Mouse (Mus musculus) small intestine, adult 2 months (tissue): Measurements from ENCODE around the gene Magi1. TPM values are rescaled to one million over a fixed set of nuclear protein-coding genes. Genes with fewer than 3 reads are reported as not detected.

ENCODE experiments used
- H3K27ac ChIP-seq: fragments of 200-500 bp; 2 replicates; pipeline ENCODE4 v1.5.1; 2012; ENCODE audit warnings: low read depth, low read length, control low read depth, inconsistent platforms; ENCODE audit not compliant: insufficient read depth
- H3K27me3 ChIP-seq: fragments of 200-500 bp; 2 replicates; pipeline ENCODE4 v1.6.1; 2012; ENCODE audit warnings: mild to moderate bottlenecking, moderate library complexity, low read length, inconsistent platforms; ENCODE audit not compliant: control insufficient read depth, insufficient read depth
- H3K36me3 ChIP-seq: fragments of 200-500 bp; 2 replicates; pipeline ENCODE4 v1.6.1; 2012; ENCODE audit warnings: mild to moderate bottlenecking, low read length, control low read depth, inconsistent platforms; ENCODE audit not compliant: control insufficient read depth, insufficient read depth
- H3K4me1 ChIP-seq: fragments of 200-500 bp; 2 replicates; pipeline ENCODE4 v1.6.1; 2012; ENCODE audit warnings: low read length, inconsistent platforms, mixed read lengths; ENCODE audit not compliant: control insufficient read depth, insufficient read depth, insufficient read length
- H3K4me3 ChIP-seq: fragments of 200-500 bp; 2 replicates; pipeline ENCODE4 v1.5.1; 2012; ENCODE audit warnings: low read depth, mild to moderate bottlenecking, control low read depth, inconsistent platforms, low read length, moderate library complexity
- CTCF ChIP-seq: fragments of 200-500 bp; IDR thresholded peaks from 2 replicates; pipeline ENCODE4 v1.5.1; 2012; ENCODE audit warnings: low read depth, mild to moderate bottlenecking, control low read depth, inconsistent platforms, low read length, moderate library complexity, mixed read lengths; ENCODE audit not compliant: insufficient replicate concordance, insufficient read length; ENCODE audit errors: extremely low read depth
- POLR2A ChIP-seq: fragments of 200-500 bp; IDR thresholded peaks from 2 replicates; pipeline ENCODE4 v1.6.1; 2012; ENCODE audit warnings: low read depth, mild to moderate bottlenecking, control low read depth, inconsistent platforms, low read length, moderate library complexity
- WGBS: fragments of 180-500 bp; shearing (Covaris S2); methylation state at CpG from one replicate; pipeline ENCODE4 v1.1.7; 2018; 5-methylcytosine and 5-hydroxymethylcytosine counted together
- polyA plus RNA-seq: library from polyadenylated mRNA; depleted of rRNA; stranded (reverse); fragments of >200 nt; gene quantifications from 2 replicates; pipeline ENCODE4 v1.2.3, GENCODE M21; 2012

Gene Magi1
- polyA plus RNA-seq, 1 experiment: 7.0 TPM

DNA sequence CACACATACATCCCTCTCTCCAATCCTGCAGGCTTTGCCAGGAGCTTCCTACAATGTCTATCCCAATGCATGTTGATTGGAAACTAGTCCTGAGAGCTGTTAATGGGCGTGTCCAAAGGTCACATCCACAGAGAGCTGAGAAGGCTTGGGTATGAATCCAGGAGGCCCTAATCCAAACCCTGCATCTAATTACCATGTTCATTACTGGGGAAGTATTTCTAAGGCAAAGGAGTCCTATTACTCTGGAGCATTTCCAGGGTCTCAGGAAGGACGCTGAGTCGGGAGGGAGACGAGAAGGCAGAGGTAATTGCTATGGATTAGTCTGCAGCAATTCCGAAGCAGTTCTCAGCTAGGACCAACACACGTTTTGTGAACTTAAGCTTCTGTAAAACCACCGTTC, 240.3 kb downstream of the Magi1 start:
- 60% methylated on average over 7 of the region's 7 CpGs for WGBS
- H3K27me3 ChIP-seq: no peaks in the 10 kb centered on the region
- H3K27ac ChIP-seq: no peak overlapping the region
- no peaks in the 10 kb centered on the region for H3K4me1 ChIP-seq
- H3K4me3 ChIP-seq: no peak overlapping the region
- no peak for TF ChIP-seq POLR2A
- no peak for TF ChIP-seq CTCF
- H3K36me3 ChIP-seq: no peaks in the 10 kb centered on the region

DNA sequence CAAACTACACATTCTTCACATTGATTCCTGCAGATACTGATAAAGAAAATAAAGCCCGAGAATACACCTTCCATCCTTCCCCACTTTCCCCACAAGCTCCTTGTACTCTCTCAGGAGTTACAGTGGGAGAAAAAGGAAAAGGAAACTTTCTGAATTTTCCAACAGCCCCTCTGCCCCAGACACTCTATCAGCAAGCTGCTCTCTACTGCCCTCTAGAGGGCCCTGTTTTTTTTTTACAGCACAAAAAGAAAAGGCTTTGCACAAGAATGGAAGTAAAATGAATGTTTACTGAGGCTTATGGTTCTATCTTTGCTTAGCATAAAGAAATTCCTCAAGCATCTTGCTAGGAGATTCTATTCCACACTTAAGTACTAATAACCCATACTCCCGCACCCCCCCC, 243.6 kb downstream of the Magi1 start:
- Histone ChIP-seq H3K4me3 (no peak overlapping the region), H3K27me3 (no peaks in the 10 kb centered on the region), H3K4me1 (no peaks in the 10 kb centered on the region), H3K27ac (no peak overlapping the region), H3K36me3 (no peaks in the 10 kb centered on the region)
- TF ChIP-seq CTCF (peak; percentile 26; the same call in 1 of the 2 replicates), POLR2A (no peak)
- WGBS: 82% methylated on average over 2 of the region's 2 CpGs

DNA sequence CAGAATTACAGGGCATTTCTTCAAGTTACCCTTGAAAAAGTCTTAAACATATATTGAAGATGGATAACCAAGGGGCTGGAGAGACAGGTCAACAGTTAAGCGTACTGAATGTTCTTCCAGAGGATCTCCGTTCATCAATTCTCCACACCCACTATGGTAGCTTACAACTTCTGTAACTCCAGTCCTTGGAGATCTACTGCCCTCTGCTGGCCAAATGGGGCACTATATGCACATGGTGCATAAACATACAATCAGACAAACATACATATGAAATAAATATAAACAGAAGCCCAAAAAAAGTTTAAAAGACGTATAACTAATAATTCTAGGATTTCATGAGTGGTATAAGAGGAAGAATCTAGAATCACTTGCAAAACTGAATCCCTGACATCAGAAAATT, 244.8 kb downstream of the Magi1 start:
- no peak overlapping the region for H3K27ac ChIP-seq

DNA sequence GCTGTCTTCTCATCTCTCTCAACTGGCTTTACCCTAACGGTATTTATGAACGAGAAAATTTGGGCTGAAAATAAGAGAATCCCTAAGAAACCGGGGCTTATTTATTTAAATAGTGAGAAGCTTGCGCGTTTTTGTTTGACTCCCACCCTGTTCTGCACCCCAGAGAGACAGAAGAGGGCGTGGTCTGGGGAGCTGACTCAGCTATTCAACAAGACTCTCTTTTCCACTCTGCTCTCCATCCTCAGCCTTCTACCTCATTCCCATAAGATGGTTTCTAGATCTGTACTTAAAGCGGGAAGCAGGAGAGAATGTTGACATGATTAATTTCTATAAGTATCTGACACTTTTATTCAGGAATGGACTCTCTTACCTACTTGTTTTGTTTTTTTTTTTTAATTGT, 247.2 kb downstream of the Magi1 start:
- Histone ChIP-seq H3K27ac (no peak overlapping the region), H3K27me3 (no peaks in the 10 kb centered on the region), H3K36me3 (no peaks in the 10 kb centered on the region), H3K4me3 (no peak overlapping the region), H3K4me1 (no peaks in the 10 kb centered on the region)
- 79% methylated on average over 7 of the region's 7 CpGs for WGBS
- TF ChIP-seq CTCF (no peak), POLR2A (no peak)

More for the DNA sequence above, 244.8 kb downstream of the Magi1 start:
- Histone ChIP-seq H3K4me1 (no peaks in the 10 kb centered on the region), H3K27me3 (no peaks in the 10 kb centered on the region), H3K36me3 (no peaks in the 10 kb centered on the region), H3K4me3 (no peak overlapping the region)
- TF ChIP-seq CTCF: no peak
- TF ChIP-seq POLR2A: no peak
- WGBS: 96% methylated on average over 3 of the region's 3 CpGs

DNA sequence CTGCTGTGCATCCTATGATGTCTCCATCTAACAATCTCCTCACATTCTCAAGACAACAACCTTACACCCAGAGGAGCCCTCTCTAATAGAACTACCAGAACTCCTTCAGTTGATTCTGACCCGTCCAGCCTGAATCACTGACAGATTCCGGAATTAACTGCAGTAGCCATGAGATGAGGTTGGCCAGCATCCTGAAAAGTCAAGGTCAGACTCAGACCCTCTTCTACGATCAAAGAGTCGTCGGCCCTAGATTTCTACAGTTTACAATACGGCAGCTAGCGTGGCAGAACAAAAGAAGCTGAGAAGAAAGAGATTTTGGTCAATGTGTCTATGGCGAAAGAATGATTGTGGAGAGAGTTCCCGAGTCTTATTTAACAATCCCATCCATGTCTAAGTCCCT, 257.4 kb downstream of the Magi1 start:
- H3K27ac ChIP-seq: no peak overlapping the region
- H3K36me3 ChIP-seq: no peaks in the 10 kb centered on the region
- 0 out of 2 replicates have a peak, but pooled peaks cover 2% of the 10 kb centered on the region for H3K4me1 ChIP-seq
- H3K27me3 ChIP-seq: no peaks in the 10 kb centered on the region
- 92% methylated on average over 9 of the region's 9 CpGs for WGBS
- TF ChIP-seq POLR2A: no peak
- no peak for TF ChIP-seq CTCF
- no peak overlapping the region for H3K4me3 ChIP-seq

DNA sequence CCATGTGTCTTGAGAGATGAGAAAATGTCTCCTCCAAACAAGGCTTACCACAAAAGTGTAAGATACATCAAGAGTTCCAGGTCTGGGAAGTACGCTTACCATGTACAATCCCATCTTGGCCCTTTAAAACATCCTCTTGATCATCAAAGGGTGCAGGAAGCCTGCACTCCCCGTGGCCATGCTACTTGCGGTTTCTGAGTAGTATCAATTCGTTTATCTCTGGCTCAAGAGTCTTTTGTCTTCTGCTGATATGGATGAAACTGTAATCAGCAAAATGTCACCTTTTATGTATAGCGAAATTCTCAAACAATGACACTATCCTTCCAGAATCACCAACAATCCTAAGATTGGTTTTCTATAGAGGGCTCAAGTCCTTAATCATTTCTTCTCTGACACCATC, 261.3 kb downstream of the Magi1 start:
- H3K36me3 ChIP-seq: no peaks in the 10 kb centered on the region
- no peak overlapping the region for H3K27ac ChIP-seq
- no peak for TF ChIP-seq POLR2A
- no peaks in the 10 kb centered on the region for H3K27me3 ChIP-seq
- 77% methylated on average over 5 of the region's 5 CpGs for WGBS
- 0 out of 2 replicates have a peak, but pooled peaks cover 2% of the 10 kb centered on the region for H3K4me1 ChIP-seq
- H3K4me3 ChIP-seq: no peak overlapping the region

DNA sequence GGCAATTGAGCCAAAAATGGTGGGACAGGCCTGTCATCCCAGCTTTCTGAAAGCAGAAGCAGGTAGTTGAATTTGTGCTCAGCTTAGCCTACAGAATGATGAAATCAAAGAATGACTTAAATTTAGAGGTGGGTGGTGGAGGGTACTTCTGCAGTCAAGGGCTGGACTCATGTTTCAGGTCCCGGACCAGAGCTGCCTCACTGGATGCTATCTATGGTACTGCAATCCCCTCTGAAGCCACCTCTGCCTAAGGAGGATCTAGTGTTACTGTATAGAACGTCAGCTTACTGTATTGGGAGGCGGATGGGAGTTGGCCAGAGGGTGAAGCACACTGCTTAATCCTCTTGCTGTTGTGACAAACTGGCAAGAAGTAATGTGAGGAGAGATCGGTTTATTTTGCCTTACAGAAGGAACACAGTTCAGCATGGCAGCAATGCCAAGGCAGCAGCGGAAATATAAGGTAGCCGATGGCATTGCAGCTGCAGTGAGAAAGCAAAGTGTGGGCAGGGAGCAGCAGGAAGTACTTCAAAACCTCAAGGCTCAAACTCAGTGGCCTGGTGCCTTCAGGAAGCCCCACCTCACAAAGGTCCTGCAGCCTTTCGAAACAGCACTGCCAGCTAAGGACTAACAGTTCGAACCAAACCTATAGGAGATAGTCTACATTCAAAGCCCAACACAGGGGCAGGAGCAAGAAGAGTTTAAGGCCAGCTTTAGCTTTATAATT, 262.3 kb downstream of the Magi1 start:
- no peak overlapping the region for H3K4me3 ChIP-seq
- 0 out of 2 replicates have a peak, but pooled peaks cover 2% of the 10 kb centered on the region for H3K4me1 ChIP-seq
- no peak overlapping the region for H3K27ac ChIP-seq
- no peak for TF ChIP-seq CTCF
- TF ChIP-seq POLR2A: no peak
- no peaks in the 10 kb centered on the region for H3K27me3 ChIP-seq
- 83% methylated on average over 8 of the region's 8 CpGs for WGBS
- no peaks in the 10 kb centered on the region for H3K36me3 ChIP-seq
